Mouse (Mus musculus) MN1 (cell line): ENCODE results near the gene Arhgap27.

ENCODE experiments used
- DNase-seq: peaks from one replicate; pipeline ENCODE4 v3.0.0-alpha.2; 2016; ENCODE audit warnings: low spot score

The Arhgap27 gene

GRCm38 (mm10) chr11:103355251-103355650 lies 8.2 kb downstream of the Arhgap27 start:
- DNase-seq = no peak

- DNase-seq = no peak
These were observed 9.5 kb downstream of the Arhgap27 start for GRCm38 (mm10) chr11:103354033-103354432.

GRCm38 (mm10) chr11:103352239-103352814 lies 11.2 kb downstream of the Arhgap27 start:
- DNase-seq = no peak

GRCm38 (mm10) chr11:103350711-103351315 lies 12.7 kb downstream of the Arhgap27 start:
- no peak for DNase-seq

GRCm38 (mm10) chr11:103349699-103350098 lies 13.8 kb downstream of the Arhgap27 start:
- no peak for DNase-seq

- DNase-seq = peak; percentile 73
These were observed 16.8 kb downstream of the Arhgap27 start for GRCm38 (mm10) chr11:103346657-103347056.

GRCm38 (mm10) chr11:103346236-103346635 lies 17.3 kb downstream of the Arhgap27 start:
- DNase-seq = peak; percentile 28

GRCm38 (mm10) chr11:103345408-103346091 lies 17.9 kb downstream of the Arhgap27 start:
- DNase-seq = no peak

GRCm38 (mm10) chr11:103344494-103345332 lies 18.8 kb downstream of the Arhgap27 start:
- no peak for DNase-seq

GRCm38 (mm10) chr11:103343881-103344280 lies 19.6 kb downstream of the Arhgap27 start:
- no peak for DNase-seq

- DNase-seq = no peak
These were observed 20.4 kb downstream of the Arhgap27 start for GRCm38 (mm10) chr11:103343063-103343462.

- no peak for DNase-seq
These were observed 22.8 kb downstream of the Arhgap27 start for GRCm38 (mm10) chr11:103340677-103341076.

- DNase-seq = no peak
These were observed 23.4 kb downstream of the Arhgap27 start for GRCm38 (mm10) chr11:103340130-103340529.

GRCm38 (mm10) chr11:103339414-103340119 lies 23.9 kb downstream of the Arhgap27 start:
- DNase-seq = no peak

- no peak for DNase-seq
These were observed 24.8 kb downstream of the Arhgap27 start for GRCm38 (mm10) chr11:103338671-103339070.

GRCm38 (mm10) chr11:103338119-103338518 lies 25.4 kb downstream of the Arhgap27 start:
- DNase-seq = no peak

GRCm38 (mm10) chr11:103337180-103337579 lies 26.3 kb downstream of the Arhgap27 start:
- no peak for DNase-seq

GRCm38 (mm10) chr11:103335561-103335960 lies 27.9 kb downstream of the Arhgap27 start:
- no peak for DNase-seq

GRCm38 (mm10) chr11:103334925-103335324 lies 28.6 kb downstream of the Arhgap27 start:
- DNase-seq = no peak

- no peak for DNase-seq
These were observed 29.6 kb downstream of the Arhgap27 start for GRCm38 (mm10) chr11:103333719-103334398.
